Mouse (Mus musculus) frontal cortex, adult 2 months (tissue): ENCODE measurements at regions not wholly inside any gene's neighbourhood (a gene's known extent, or its start where the extent isn't known, plus 50 kb on each side); places are given as distances from the start of the nearest gene placed in this dataset.

Experiments used
- DNase-seq, 2 experiments: peaks; one replicate each; pipeline ENCODE4 v3.0.0; 2022; ENCODE audit warnings: low spot score in 1 of 2; ENCODE audit errors: extremely low spot score in 1 of 2

DNA sequence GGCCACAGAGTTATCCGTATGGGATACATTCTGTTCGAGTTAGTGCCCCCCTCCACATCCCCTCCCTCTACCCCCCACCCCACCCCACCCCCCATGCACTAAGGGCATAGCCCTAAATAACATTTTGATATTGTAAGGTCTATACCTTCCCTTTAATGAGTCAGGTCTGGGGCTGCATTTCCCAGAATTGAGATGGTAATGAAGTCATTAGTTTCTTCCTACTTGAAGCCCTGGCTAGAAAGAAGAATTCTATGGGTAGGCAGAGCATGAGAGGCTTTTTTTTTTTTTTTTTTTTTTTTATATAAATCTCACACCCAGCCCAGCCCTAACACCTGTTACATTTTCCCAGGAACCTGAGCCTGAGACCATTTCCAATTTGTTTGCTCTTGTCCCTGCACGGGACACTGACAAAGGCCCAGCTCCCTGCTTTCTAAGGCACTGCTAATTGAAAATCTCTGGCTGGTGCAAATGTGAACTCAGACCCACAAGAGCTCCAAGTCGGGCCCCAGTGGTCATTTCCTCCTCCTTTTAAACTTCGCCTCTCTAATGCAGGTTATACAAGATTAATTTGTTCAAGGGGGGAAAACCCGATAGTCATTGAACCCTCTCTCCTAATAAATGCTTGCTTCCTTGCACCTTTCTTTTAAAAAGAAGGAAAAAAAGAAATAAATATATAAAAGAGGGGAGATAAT, 106.5 kb upstream of the Id4 start:
- no peak for DNase-seq

- no peak for DNase-seq
Observed at GRCm38 (mm10) chr13:48159020-48159910, 101.8 kb upstream of the Id4 start.

- DNase-seq, result no peak
Observed at GRCm38 (mm10) chr13:48160161-48160560, 100.9 kb upstream of the Id4 start.

GRCm38 (mm10) chr13:48161339-48161738, 99.7 kb upstream of the Id4 start:
- no peak for DNase-seq

- DNase-seq, result no peak
Observed at GRCm38 (mm10) chr13:48164586-48164985, 96.4 kb upstream of the Id4 start.

GRCm38 (mm10) chr13:48165838-48166237, 95.2 kb upstream of the Id4 start:
- DNase-seq, result no peak

DNA sequence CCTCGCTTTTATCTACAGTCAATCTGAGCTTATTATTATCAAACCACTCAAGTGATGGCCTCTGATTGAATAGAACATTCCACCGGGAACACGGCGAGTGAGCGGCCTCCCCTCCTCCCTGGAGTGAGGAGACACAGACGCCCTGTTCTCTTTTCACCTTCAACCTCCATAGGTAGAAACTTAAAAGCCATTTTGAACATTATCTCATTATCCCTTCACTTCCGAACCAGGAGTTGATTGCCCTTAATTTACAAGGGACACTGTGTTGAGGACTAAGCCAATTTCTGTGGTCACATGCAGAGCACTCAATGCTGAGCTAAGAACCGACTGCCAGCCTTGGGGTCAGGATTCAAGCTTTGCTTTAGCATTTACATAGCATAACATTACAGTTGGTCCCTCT, 93.1 kb upstream of the Id4 start:
- DNase-seq, result no peak

- no peak for DNase-seq
Observed at GRCm38 (mm10) chr13:48171309-48171953, 89.6 kb upstream of the Id4 start.

DNA sequence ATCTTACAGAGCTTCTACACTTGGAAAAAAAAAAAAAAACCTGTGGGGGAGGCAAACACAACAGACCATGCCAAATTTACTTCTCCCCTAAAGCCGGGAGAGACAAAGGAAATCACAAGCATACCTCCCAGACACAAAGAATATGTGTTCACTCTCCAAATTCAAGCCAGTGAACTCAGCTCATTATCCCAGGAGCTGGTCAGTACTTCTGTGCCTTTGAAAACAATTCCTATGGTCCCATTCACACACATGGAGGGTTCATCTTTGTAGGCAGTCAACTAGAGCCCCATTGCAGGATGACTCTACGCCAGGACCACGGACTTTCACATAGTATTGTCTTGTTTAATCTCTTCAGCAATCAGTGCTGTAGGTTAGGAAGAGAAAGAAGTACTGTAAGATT, 89.0 kb upstream of the Id4 start:
- no peak for DNase-seq

DNA sequence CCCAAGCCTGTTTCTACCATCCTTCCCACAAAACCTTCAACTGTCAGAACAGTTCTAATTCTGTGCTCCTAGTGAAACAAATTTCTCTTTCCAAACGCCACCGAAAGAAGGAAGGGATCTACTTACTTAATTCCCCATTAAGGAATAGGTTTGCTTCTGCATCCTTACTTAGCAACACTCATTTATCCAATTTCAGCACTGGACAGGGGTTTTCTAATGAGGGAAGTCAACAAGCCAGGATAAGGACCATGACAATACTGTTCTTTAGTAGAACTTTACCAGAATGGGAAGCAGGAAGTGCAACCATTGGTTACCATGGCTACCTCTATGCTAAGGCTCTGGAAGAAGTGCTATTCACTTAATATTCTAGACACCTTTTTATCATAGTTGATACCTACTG, 68.6 kb upstream of the Id4 start:
- DNase-seq, result no peak

GRCm38 (mm10) chr13:48193942-48194341, 67.1 kb upstream of the Id4 start:
- DNase-seq, result no peak

- no peak for DNase-seq
Observed at GRCm38 (mm10) chr13:48207824-48208223, 53.2 kb upstream of the Id4 start.
